Mouse (Mus musculus) embryonic fibroblast, embryonic 13.5 days (primary cell): ENCODE measurements around the gene Uprt. TPM values are rescaled to one million over a fixed set of nuclear protein-coding genes. Genes with fewer than 3 reads are reported as not detected.

Experiments used
- H3K27ac ChIP-seq: 2 replicates; pipeline ENCODE4 v1.5.1; 2012; ENCODE audit warnings: low read length, control low read depth, inconsistent platforms; ENCODE audit not compliant: insufficient read depth
- H3K4me1 ChIP-seq: 2 replicates; pipeline ENCODE4 v1.6.1; 2011; ENCODE audit warnings: low read length; ENCODE audit not compliant: control insufficient read depth, insufficient read depth
- H3K4me3 ChIP-seq: 2 replicates; pipeline ENCODE4 v1.5.1; 2011; ENCODE audit warnings: mild to moderate bottlenecking, control low read depth, low read length; ENCODE audit not compliant: insufficient read depth
- CTCF ChIP-seq: IDR thresholded peaks from 2 replicates; pipeline ENCODE4 v1.5.1; 2011; ENCODE audit warnings: mild to moderate bottlenecking, control low read depth, low read length, moderate library complexity, borderline replicate concordance; ENCODE audit not compliant: insufficient read depth
- POLR2A ChIP-seq: IDR thresholded peaks from 2 replicates; pipeline ENCODE4 v1.6.1; 2011; ENCODE audit warnings: low read depth, mild to moderate bottlenecking, control low read depth, low read length, moderate library complexity
- polyA plus RNA-seq: library from polyadenylated mRNA; stranded (reverse); fragments of >200 nt; gene quantifications from 2 replicates; pipeline ENCODE4 v1.2.4, GENCODE M21; 2011; ENCODE audit warnings: low read depth; ENCODE audit not compliant: missing spikeins, insufficient read length

Gene Uprt
- polyA plus RNA-seq: 15.9 and 17.9 TPM in 2 replicates

- no peak for TF ChIP-seq CTCF
- TF ChIP-seq POLR2A: peak; percentile 60; the same call in 1 of the 2 replicates
- peak within 1 kb of the TSS; percentile 57 for H3K27ac ChIP-seq
- peak within 1 kb of the TSS; percentile 73 for H3K4me3 ChIP-seq
- no peaks in the 10 kb centered on the region for H3K4me1 ChIP-seq
Observed at GRCm38 (mm10) chrX:104482572-104483443, at the start of gene Uprt. Gene Uprt, plus strand, starts transcription at chrX:104482818.

- Histone ChIP-seq H3K4me1 (no peaks in the 10 kb centered on the region), H3K27ac (no peak overlapping the region), H3K4me3 (no peak overlapping the region)
- TF ChIP-seq POLR2A (no peak), CTCF (no peak)
Observed at GRCm38 (mm10) chrX:104433456-104433855, 49.2 kb upstream of the Uprt start.

- no peak overlapping the region for H3K27ac ChIP-seq
- no peak overlapping the region for H3K4me3 ChIP-seq
- TF ChIP-seq POLR2A (no peak), CTCF (no peak)
- no peaks in the 10 kb centered on the region for H3K4me1 ChIP-seq
Observed at GRCm38 (mm10) chrX:104452433-104452832, 30.2 kb upstream of the Uprt start.

- TF ChIP-seq CTCF: no peak
- H3K4me3 ChIP-seq: no peak overlapping the region
- H3K27ac ChIP-seq: peak overlapping the region; percentile 92
- peaks cover 2% of the 10 kb centered on the region; the same call in 1 of the 2 replicates for H3K4me1 ChIP-seq
Observed at GRCm38 (mm10) chrX:104461755-104462154, 20.9 kb upstream of the Uprt start.

- Histone ChIP-seq H3K4me1 (peaks cover 2% of the 10 kb centered on the region; the same call in 1 of the 2 replicates), H3K27ac (no peak overlapping the region), H3K4me3 (no peak overlapping the region)
- TF ChIP-seq POLR2A (no peak), CTCF (no peak)
Observed at GRCm38 (mm10) chrX:104464376-104464775, 18.2 kb upstream of the Uprt start.

GRCm38 (mm10) chrX:104478041-104478440, 4.6 kb upstream of the Uprt start:
- TF ChIP-seq POLR2A (no peak), CTCF (no peak)
- no peak overlapping the region for H3K4me3 ChIP-seq
- no peak overlapping the region for H3K27ac ChIP-seq
- H3K4me1 ChIP-seq: no peaks in the 10 kb centered on the region

DNA sequence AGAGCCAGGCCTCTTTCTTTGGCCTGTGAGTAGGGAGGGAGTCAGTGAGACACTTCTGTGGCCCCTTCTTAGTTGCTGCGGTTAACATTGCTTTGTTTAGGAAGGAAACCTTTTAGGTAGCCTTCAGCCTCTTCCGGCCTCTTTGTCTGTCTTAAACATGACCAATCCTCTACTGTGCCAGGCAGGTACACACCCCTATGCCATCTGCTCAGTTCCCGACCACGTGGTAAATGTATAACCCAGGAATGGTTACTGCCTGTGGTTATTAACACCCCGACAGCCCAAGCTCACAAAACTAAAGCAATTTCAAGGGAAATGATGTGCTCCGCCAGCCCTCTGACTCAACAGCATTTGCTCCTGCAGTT, 808 bp downstream of the Uprt start:
- Histone ChIP-seq H3K27ac (peak overlapping the region; percentile 57; the same call in 1 of the 2 replicates), H3K4me3 (peak overlapping the region; percentile 73), H3K4me1 (no peaks in the 10 kb centered on the region)
- TF ChIP-seq POLR2A (no peak), CTCF (no peak)

DNA sequence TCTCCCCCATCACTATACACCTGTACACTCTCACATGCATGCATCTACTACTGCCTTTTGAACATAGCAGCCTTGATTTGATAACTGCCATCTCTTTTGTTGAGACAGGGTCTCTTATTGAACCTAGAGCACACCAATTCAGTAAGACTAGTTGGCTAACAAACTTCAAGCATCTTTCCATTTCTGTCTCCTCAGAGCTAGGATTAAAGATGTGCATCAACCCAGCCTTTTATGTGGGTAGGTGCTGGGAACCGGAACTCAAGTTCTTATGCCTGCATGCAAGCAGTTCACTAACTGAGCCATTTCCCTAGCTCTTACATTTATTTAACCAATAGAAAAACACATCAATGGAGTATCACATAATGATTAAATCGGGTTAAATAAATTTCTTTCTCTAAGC, 3.0 kb downstream of the Uprt start:
- Histone ChIP-seq H3K4me1 (no peaks in the 10 kb centered on the region), H3K4me3 (no peak overlapping the region), H3K27ac (no peak overlapping the region)
- TF ChIP-seq POLR2A (no peak), CTCF (no peak)

GRCm38 (mm10) chrX:104488036-104488435, 5.4 kb downstream of the Uprt start:
- no peaks in the 10 kb centered on the region for H3K4me1 ChIP-seq
- peak overlapping the region; percentile 85 for H3K27ac ChIP-seq
- no peak overlapping the region for H3K4me3 ChIP-seq
- TF ChIP-seq CTCF (no peak), POLR2A (no peak)

DNA sequence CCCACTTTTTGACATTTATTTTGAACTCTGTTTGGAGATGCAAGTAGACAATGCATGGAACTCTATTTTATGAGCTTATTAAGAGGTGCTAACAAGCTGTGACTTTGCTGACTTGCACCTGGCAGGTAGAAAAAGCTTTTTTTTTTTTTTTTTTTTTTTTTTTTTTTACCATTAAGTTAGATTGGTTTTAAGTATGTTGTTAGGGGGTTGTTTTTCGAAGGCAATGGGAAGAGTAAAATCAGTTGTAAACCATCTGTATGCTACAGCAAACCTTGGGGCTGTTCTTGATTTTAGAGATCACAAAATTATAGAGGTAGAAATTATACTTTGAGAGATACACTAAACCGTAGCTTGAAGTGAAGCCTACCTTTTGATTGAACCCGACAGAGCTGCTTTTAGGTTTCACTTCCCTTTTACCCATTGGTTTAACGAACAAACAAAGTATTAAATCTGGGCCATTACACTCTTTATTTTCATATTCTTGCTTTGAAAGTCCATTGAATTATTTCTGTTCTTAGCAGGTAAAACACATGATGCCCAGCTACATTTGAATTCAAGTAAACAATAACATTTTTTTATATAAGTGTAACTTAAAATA, 6.4 kb downstream of the Uprt start:
- TF ChIP-seq POLR2A (no peak), CTCF (no peak)
- Histone ChIP-seq H3K4me3 (no peak overlapping the region), H3K4me1 (no peaks in the 10 kb centered on the region), H3K27ac (no peak overlapping the region)
